In the genomic region with DNA sequence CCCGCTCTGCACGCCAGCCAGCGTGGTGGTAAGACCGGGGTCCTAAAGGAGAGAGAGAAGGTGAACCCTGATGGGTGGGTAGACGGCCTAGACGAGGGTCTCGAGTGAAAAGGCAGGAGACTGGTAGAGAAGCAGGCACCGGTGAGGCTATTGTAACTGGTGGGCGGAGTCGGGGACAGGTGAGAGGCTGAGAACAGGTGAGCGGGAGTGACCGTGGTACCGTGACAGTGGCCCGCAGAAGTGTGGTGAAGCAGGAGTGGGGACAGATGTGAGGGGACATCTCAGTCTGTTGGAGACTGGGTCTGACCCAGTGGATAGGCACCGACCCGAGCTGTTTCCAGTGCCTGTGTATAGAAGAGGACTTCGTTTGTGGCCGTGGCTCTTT, we compare ENCODE assay signal across 8 mouse cellular contexts. TPM values are rescaled to one million over a fixed set of nuclear protein-coding genes. Genes with fewer than 3 reads are reported as not detected.
A peak's percentile ranks its signal among the peaks of the same experiment; 100 is the strongest.
DNase-seq lines count a peak whose midpoint lies in the region; ATAC-seq and TF ChIP-seq lines count a peak whose summit lies in the region.

No protein-coding gene starts in this region.

- no peak for DNase-seq in kidney, adult 8-10 months
- no peak for DNase-seq in midbrain, postnatal 0 days (ENCODE audit: low spot score)
- no peak for DNase-seq in layer of hippocampus, postnatal 10 days (ENCODE audit: low spot score in 2 of 2)
- no peak for DNase-seq in urinary bladder, postnatal 4 days (ENCODE audit: low spot score in 2 of 2)
- no peak for DNase-seq in B cell, adult 2 months

- peak overlapping the region; percentile 51 for H3K9ac ChIP-seq in kidney, embryonic 15.5 days
- peak overlapping the region; percentile 60 for H3K9ac ChIP-seq in embryonic facial prominence, embryonic 12.5 days
- peak overlapping the region; percentile 77 for H3K9ac ChIP-seq in intestine, embryonic 16.5 days (ENCODE audit: low read depth, low read length)
- peak overlapping the region; percentile 70 for H3K9ac ChIP-seq in midbrain, postnatal 0 days (replicated peaks; ENCODE audit: low read length, poor library complexity, severe bottlenecking)

- H3K4me2 ChIP-seq in kidney, embryonic 15.5 days, result peak overlapping the region; percentile 88
- H3K4me2 ChIP-seq in embryonic facial prominence, embryonic 12.5 days (replicated peaks), result peak overlapping the region; percentile 64
- peak overlapping the region; percentile 94 for H3K4me2 ChIP-seq in intestine, embryonic 16.5 days (ENCODE audit: low read depth, low read length)
- peak overlapping the region; percentile 83 for H3K4me2 ChIP-seq in midbrain, postnatal 0 days (ENCODE audit: low read depth, low read length, poor library complexity, severe bottlenecking)

- peaks cover 61% of the 10 kb centered on the region for H3K4me1 ChIP-seq in kidney, embryonic 15.5 days
- peaks cover 23% of the 10 kb centered on the region for H3K4me1 ChIP-seq in embryonic facial prominence, embryonic 12.5 days
- peaks cover 55% of the 10 kb centered on the region for H3K4me1 ChIP-seq in intestine, embryonic 16.5 days (ENCODE audit: control insufficient read depth, insufficient read depth, low read length)
- H3K4me1 ChIP-seq in midbrain, postnatal 0 days (ENCODE audit: insufficient read depth, low read length), result peaks cover 6% of the 10 kb centered on the region; the same call in 1 of the 2 replicates

- H3K36me3 ChIP-seq in kidney, embryonic 15.5 days, result no peaks in the 10 kb centered on the region
- H3K36me3 ChIP-seq in embryonic facial prominence, embryonic 12.5 days, result no peaks in the 10 kb centered on the region
- H3K36me3 ChIP-seq in intestine, embryonic 16.5 days (ENCODE audit: control insufficient read depth, insufficient read depth, low read length), result no peaks in the 10 kb centered on the region
- H3K36me3 ChIP-seq in midbrain, postnatal 0 days (ENCODE audit: insufficient read depth, low read length), result no peaks in the 10 kb centered on the region

- ATAC-seq in kidney, embryonic 15.5 days (replicated peaks; ENCODE audit: low FRiP score), result no peak; the same call in 1 of the 2 replicates
- no peak; the same call in none of the 2 replicates for ATAC-seq in embryonic facial prominence, embryonic 12.5 days (ENCODE audit: insufficient number of reproducible peaks, insufficient read depth, low FRiP score, low TSS enrichment)
- ATAC-seq in intestine, embryonic 16.5 days, result peak; percentile 7
- ATAC-seq in midbrain, postnatal 0 days (ENCODE audit: low FRiP score), result no peak

- TF ChIP-seq CTCF in midbrain, postnatal 0 days (IDR thresholded peaks at IDR 0.05), result no peak

- peak overlapping the region; percentile 66 for H3K27ac ChIP-seq in kidney, embryonic 15.5 days
- no peak overlapping the region; the same call in 1 of the 2 replicates for H3K27ac ChIP-seq in embryonic facial prominence, embryonic 12.5 days
- peak overlapping the region; percentile 76 for H3K27ac ChIP-seq in intestine, embryonic 16.5 days (ENCODE audit: low read length)
- peak overlapping the region; percentile 74 for H3K27ac ChIP-seq in midbrain, postnatal 0 days (ENCODE audit: low read depth, low read length)

- H3K4me3 ChIP-seq in kidney, embryonic 15.5 days (replicated peaks), result peak overlapping the region; percentile 58
- peak overlapping the region; percentile 64 for H3K4me3 ChIP-seq in embryonic facial prominence, embryonic 12.5 days
- H3K4me3 ChIP-seq in intestine, embryonic 16.5 days (ENCODE audit: low read length), result peak overlapping the region; percentile 72
- H3K4me3 ChIP-seq in midbrain, postnatal 0 days (ENCODE audit: low read depth, low read length), result peak overlapping the region; percentile 58

- H3K9me3 ChIP-seq in kidney, embryonic 15.5 days (replicated peaks), result no peaks in the 10 kb centered on the region
- no peaks in the 10 kb centered on the region for H3K9me3 ChIP-seq in embryonic facial prominence, embryonic 12.5 days
- no peaks in the 10 kb centered on the region for H3K9me3 ChIP-seq in intestine, embryonic 16.5 days (ENCODE audit: control insufficient read depth, low read length)
- H3K9me3 ChIP-seq in midbrain, postnatal 0 days (ENCODE audit: low read length), result no peaks in the 10 kb centered on the region

- H3K27me3 ChIP-seq in kidney, embryonic 15.5 days, result no peaks in the 10 kb centered on the region
- H3K27me3 ChIP-seq in embryonic facial prominence, embryonic 12.5 days, result no peaks in the 10 kb centered on the region
- H3K27me3 ChIP-seq in intestine, embryonic 16.5 days (replicated peaks; ENCODE audit: control insufficient read depth, insufficient read depth, low read length), result no peaks in the 10 kb centered on the region
- no peaks in the 10 kb centered on the region for H3K27me3 ChIP-seq in midbrain, postnatal 0 days (ENCODE audit: insufficient read depth, low read length)

- WGBS in kidney, embryonic 15.5 days, result 7% methylated on average over 18 of the region's 18 CpGs
- WGBS in embryonic facial prominence, embryonic 12.5 days, result 10% methylated on average over 18 of the region's 18 CpGs
- 9% methylated on average over 18 of the region's 18 CpGs for WGBS in intestine, embryonic 16.5 days
- WGBS in midbrain, postnatal 0 days, result 6% methylated on average over 18 of the region's 18 CpGs

RNA-seq across cellular contexts. Expression of a gene that starts 0.5 kb away (rescaled TPM):
- 8.7 and 10.6 TPM in 2 replicates for polyA plus RNA-seq in kidney, embryonic 15.5 days (2015; fragmentation: Nextera tagmentation; extraction: Ambion mirVana)
- 14.4 and 16.5 TPM in 2 replicates for polyA plus RNA-seq in embryonic facial prominence, embryonic 12.5 days (2016; fragmentation: Nextera tagmentation; extraction: Ambion mirVana)
- polyA plus RNA-seq in intestine, embryonic 16.5 days (2015; fragmentation: Nextera tagmentation; extraction: Ambion mirVana), result 15.1 and 21.7 TPM in 2 replicates
- 46.1 and 51.7 TPM in 2 replicates for total RNA-seq in midbrain, postnatal 0 days (2014; rRNA removed)
- 24.1 and 28.6 TPM in 2 replicates for polyA plus RNA-seq in midbrain, postnatal 0 days (2015; fragmentation: Nextera tagmentation; extraction: Ambion mirVana)
- 10 to 100 TPM; 20.9 to 26.7 TPM for total RNA-seq in layer of hippocampus, postnatal 10 days (2021)

RNA-seq across cellular contexts. Expression of a gene that starts 6.3 kb away (rescaled TPM):
- 0.14 and 0.18 TPM in 2 replicates for polyA plus RNA-seq in kidney, embryonic 15.5 days (2015; fragmentation: Nextera tagmentation; extraction: Ambion mirVana)
- polyA plus RNA-seq in embryonic facial prominence, embryonic 12.5 days (2016; fragmentation: Nextera tagmentation; extraction: Ambion mirVana), result 0.27 and 0.32 TPM in 2 replicates
- not detected in 2 replicates for polyA plus RNA-seq in intestine, embryonic 16.5 days (2015; fragmentation: Nextera tagmentation; extraction: Ambion mirVana)
- not detected in 2 replicates for total RNA-seq in midbrain, postnatal 0 days (2014; rRNA removed)
- polyA plus RNA-seq in midbrain, postnatal 0 days (2015; fragmentation: Nextera tagmentation; extraction: Ambion mirVana), result not detected in 2 replicates
- total RNA-seq in layer of hippocampus, postnatal 10 days (2021), result under 1 TPM in 1 of 2 experiments, not detected in 1; 0.41 TPM

RNA-seq across cellular contexts. Expression of a gene that starts 38.7 kb away (rescaled TPM):
- 2.1 and 3.5 TPM in 2 replicates for polyA plus RNA-seq in kidney, embryonic 15.5 days (2015; fragmentation: Nextera tagmentation; extraction: Ambion mirVana)
- polyA plus RNA-seq in embryonic facial prominence, embryonic 12.5 days (2016; fragmentation: Nextera tagmentation; extraction: Ambion mirVana), result 7.7 and 10.9 TPM in 2 replicates
- polyA plus RNA-seq in intestine, embryonic 16.5 days (2015; fragmentation: Nextera tagmentation; extraction: Ambion mirVana), result 0.99 and 1.2 TPM in 2 replicates
- 1.7 and 4.5 TPM in 2 replicates for total RNA-seq in midbrain, postnatal 0 days (2014; rRNA removed)
- polyA plus RNA-seq in midbrain, postnatal 0 days (2015; fragmentation: Nextera tagmentation; extraction: Ambion mirVana), result 0.71 and 1.5 TPM in 2 replicates
- total RNA-seq in layer of hippocampus, postnatal 10 days (2021), result 1 to 10 TPM; 3.9 to 4.8 TPM

RNA-seq across cellular contexts. Expression of a gene that starts 46.3 kb away (rescaled TPM):
- polyA plus RNA-seq in kidney, embryonic 15.5 days (2015; fragmentation: Nextera tagmentation; extraction: Ambion mirVana), result 81.7 and 95.6 TPM in 2 replicates
- 58.6 and 60.4 TPM in 2 replicates for polyA plus RNA-seq in embryonic facial prominence, embryonic 12.5 days (2016; fragmentation: Nextera tagmentation; extraction: Ambion mirVana)
- polyA plus RNA-seq in intestine, embryonic 16.5 days (2015; fragmentation: Nextera tagmentation; extraction: Ambion mirVana), result 162 and 184 TPM in 2 replicates
- total RNA-seq in midbrain, postnatal 0 days (2014; rRNA removed), result 79.7 and 80.6 TPM in 2 replicates
- 75.0 and 89.3 TPM in 2 replicates for polyA plus RNA-seq in midbrain, postnatal 0 days (2015; fragmentation: Nextera tagmentation; extraction: Ambion mirVana)
- 10 to 100 TPM; 37.7 to 47.2 TPM for total RNA-seq in layer of hippocampus, postnatal 10 days (2021)

RNA-seq across cellular contexts. Expression of a gene that starts 55.6 kb away (rescaled TPM):
- 513 and 523 TPM in 2 replicates for polyA plus RNA-seq in kidney, embryonic 15.5 days (2015; fragmentation: Nextera tagmentation; extraction: Ambion mirVana)
- polyA plus RNA-seq in embryonic facial prominence, embryonic 12.5 days (2016; fragmentation: Nextera tagmentation; extraction: Ambion mirVana), result 426 and 449 TPM in 2 replicates
- polyA plus RNA-seq in intestine, embryonic 16.5 days (2015; fragmentation: Nextera tagmentation; extraction: Ambion mirVana), result 730 and 748 TPM in 2 replicates
- 407 and 456 TPM in 2 replicates for total RNA-seq in midbrain, postnatal 0 days (2014; rRNA removed)
- polyA plus RNA-seq in midbrain, postnatal 0 days (2015; fragmentation: Nextera tagmentation; extraction: Ambion mirVana), result 522 and 562 TPM in 2 replicates
- 100 to 1,000 TPM; 348 to 361 TPM for total RNA-seq in layer of hippocampus, postnatal 10 days (2021)
